Mouse (Mus musculus) neural tube, embryonic 10.5 days (tissue): ENCODE data around the gene Gm11172.

Source experiments
- DNase-seq: peaks from one replicate; pipeline ENCODE4 v3.0.0-alpha.2; 2017; ENCODE audit warnings: low spot score; ENCODE audit errors: extremely low spot score

Gene Gm11172

GRCm38 (mm10) chr16:10812865-10813371 is at the start of gene Gm11172:
Gene Gm11172 (plus strand): TSS chr16:10812915.
- DNase-seq, result no peak

- no peak for DNase-seq
Observed at GRCm38 (mm10) chr16:10763540-10764264, 49.0 kb upstream of the Gm11172 start.

- no peak for DNase-seq
Observed at GRCm38 (mm10) chr16:10764323-10764722, 48.4 kb upstream of the Gm11172 start.

- DNase-seq, result peak; percentile 59
Observed at GRCm38 (mm10) chr16:10767158-10767557, 45.6 kb upstream of the Gm11172 start.

- no peak for DNase-seq
Observed at GRCm38 (mm10) chr16:10768821-10769220, 43.9 kb upstream of the Gm11172 start.

GRCm38 (mm10) chr16:10769661-10770060 is 43.1 kb upstream of the Gm11172 start:
- no peak for DNase-seq

- no peak for DNase-seq
Observed at GRCm38 (mm10) chr16:10770531-10771325, 42.0 kb upstream of the Gm11172 start.

GRCm38 (mm10) chr16:10771769-10772510 is 40.8 kb upstream of the Gm11172 start:
- DNase-seq, result no peak

- no peak for DNase-seq
Observed at GRCm38 (mm10) chr16:10773543-10773942, 39.2 kb upstream of the Gm11172 start.

GRCm38 (mm10) chr16:10774726-10775125 is 38.0 kb upstream of the Gm11172 start:
- DNase-seq, result no peak

- no peak for DNase-seq
Observed at GRCm38 (mm10) chr16:10776322-10776721, 36.4 kb upstream of the Gm11172 start.

GRCm38 (mm10) chr16:10777579-10778160 is 35.0 kb upstream of the Gm11172 start:
- DNase-seq, result no peak

- no peak for DNase-seq
Observed at GRCm38 (mm10) chr16:10780631-10781120, 32.0 kb upstream of the Gm11172 start.

GRCm38 (mm10) chr16:10781862-10782371 is 30.8 kb upstream of the Gm11172 start:
- DNase-seq, result no peak

GRCm38 (mm10) chr16:10782377-10783151 is 30.2 kb upstream of the Gm11172 start:
- DNase-seq, result no peak

GRCm38 (mm10) chr16:10783152-10783434 is 29.6 kb upstream of the Gm11172 start:
- no peak for DNase-seq

GRCm38 (mm10) chr16:10783451-10783850 is 29.3 kb upstream of the Gm11172 start:
- DNase-seq, result no peak

- peak; percentile 70 for DNase-seq
Observed at GRCm38 (mm10) chr16:10783883-10784792, 28.6 kb upstream of the Gm11172 start.

GRCm38 (mm10) chr16:10784793-10785370 is 27.8 kb upstream of the Gm11172 start:
- peak; percentile 96 for DNase-seq
